Mouse (Mus musculus) induced T-regulatory cell, adult 2 months (primary cell): ENCODE results near the gene Fam227b.
A peak's percentile ranks its signal among the peaks of the same experiment; 100 is the strongest.

Experiments used
- DNase-seq: peaks from one replicate; pipeline ENCODE4 v3.0.0-alpha.2; 2012; ENCODE audit warnings: low read depth

Gene Fam227b

DNA sequence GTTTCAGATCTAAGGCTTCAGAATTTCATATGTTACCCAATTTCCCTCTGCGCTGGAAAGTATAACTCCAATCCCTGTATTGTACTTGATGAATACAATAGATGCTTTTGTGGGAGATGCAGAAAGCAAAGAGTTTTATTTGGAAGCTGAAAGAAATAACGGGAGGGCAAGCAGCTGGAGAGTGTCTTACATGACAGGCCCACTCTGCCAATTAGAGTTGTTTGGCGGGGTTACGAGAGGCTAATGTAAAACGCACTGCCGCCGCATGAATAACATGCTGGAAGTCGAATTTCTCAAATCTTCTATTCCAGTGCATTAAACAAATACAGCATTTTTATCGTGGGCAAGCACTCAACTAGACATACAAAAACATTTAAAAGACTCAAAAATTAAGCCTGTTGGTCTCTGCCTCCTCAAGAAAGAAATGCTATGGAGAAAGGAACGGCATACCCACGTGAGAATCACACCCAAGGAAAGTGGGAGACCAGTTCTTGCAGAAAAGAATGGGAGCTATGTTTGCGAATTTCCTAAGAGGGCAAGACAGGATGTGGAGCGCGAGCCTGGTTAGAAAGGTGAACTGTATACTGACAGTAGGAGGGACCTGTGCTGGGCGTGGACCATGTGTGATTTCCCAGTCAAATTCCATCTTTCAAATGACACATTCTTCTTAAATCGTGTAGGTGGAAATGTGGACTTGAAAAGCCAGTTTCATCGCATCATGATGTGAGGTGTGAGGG lies 90.6 kb downstream of the Fam227b start:
- no peak for DNase-seq

DNA sequence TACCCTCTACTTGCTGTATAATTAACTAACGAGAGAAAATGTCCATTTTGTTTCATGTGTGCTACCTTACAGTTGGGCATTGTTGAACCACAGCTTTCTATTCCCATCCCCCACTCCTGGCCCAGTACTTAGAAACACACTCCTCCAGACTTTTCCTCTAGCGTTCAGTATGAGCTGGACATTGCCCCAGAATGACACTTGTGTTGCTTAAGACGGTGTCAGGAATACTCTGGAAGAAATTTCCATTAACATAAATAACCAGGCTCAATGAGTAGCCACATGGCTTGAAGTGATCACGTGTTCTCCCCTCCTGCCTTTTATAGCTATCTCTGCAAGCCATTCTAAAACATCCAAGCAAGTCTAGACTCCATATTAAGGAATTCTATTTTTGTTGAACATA lies 91.2 kb downstream of the Fam227b start:
- no peak for DNase-seq

DNA sequence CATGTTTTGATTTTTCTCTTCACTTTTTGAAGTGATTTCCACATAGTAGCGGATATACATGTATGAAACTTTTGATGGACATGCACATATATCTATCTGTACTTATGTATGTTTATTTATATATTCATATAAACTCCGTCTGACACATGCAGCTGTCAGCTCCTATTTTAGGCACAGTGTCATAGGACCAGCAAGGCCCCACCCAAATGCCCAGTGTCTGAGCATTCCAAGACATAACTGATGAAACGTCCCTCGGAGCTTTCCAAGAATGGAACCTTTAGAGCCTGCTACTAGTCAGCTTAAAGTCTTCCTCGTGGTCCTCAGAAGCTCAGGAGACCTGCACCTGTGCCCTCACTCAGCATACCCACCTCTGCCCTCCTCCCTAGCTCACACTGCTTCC lies 98.1 kb downstream of the Fam227b start:
- DNase-seq, result no peak

DNA sequence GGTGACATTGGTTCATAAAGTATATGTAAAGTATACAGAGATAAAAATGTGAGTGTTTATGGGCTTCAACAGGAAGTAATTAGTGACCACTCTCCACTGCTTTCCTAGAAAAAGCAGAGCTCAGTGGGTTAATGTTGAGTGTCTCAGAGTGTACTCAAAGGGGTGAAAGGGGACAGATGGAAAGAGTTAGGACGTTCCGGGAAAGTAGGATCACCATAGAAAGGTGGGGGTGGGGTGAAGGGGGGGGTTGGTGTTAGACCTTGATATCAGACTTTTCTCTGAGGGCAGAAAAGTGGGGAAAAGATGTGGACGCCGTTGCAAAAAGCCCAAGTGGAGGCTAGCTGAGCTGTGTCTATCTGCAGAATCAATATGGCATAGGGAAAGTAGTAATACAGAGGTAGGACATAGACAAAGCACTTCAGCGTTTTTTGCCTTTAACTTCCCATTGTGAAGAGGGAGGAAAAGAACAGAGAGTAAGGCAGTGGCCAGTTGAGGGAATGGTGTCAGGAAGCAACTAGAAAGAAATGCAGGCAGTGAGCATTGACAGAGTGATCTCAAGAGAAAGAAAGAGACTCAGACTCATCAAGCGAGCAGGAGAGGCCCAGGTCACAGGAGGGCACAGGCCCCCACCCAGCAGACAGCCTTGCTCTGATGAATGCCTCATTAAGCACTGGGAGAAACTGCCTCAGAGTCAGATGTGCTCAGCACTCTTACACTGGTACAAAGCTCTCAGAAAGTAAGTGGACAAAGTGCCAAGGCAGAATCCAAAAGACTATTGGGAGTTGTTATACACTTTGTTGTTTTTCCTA lies 98.9 kb downstream of the Fam227b start:
- DNase-seq, result no peak

DNA sequence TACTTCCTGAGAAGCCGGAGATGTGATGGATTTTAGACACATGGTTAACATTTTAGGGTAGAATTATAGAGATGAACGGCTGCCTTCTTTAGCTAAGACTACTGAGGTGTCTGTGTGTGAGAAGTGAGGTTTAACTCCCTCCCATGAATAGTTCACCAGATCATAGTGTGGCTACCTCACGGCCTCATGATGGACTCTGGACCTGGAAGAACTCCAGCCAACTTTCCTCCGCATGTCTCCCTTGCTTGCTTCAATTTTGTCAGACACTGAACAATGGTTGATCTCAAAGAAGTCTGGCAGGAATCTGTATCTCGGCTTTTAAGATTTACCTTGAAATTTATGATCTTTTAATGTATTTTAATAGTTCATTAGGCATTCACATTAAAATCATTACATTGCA lies 106.2 kb downstream of the Fam227b start:
- no peak for DNase-seq

DNA sequence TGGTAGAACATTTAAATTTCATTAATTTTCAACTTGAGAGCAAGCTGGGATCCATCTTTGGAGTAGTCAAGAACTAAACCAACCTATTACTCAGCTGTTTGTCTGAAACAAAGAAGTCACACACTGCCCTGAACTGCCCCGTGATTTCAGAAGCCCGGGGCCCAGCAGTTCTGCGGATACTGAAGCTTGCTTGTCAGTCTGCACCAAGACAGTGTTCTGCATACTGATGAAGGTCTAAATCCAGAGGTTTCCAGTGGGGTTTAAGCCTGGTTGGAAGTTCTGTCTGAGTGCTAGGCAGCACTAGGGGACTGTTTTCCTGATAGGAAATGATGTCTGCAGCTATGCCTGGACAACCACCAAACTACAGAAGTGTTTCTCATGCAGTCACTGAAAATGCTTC lies 109.1 kb downstream of the Fam227b start:
- no peak for DNase-seq

DNA sequence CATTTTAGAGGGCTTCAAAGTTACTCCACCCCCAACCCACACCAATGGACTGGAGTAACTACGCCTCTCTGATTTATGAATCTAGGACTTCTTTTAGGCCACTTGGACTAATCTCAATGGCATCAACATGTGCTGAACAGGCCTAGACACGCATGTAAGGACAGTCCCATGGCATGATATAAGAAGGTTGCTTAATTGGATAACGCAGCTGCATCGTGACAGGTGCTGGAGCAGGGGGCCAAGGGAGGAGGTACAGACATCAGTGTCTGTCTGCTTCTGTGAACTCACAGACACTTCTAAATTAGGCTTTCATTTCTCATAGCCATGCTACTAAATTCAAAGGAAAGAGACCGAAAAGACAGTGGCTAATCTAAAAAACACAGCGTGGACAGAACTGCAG lies 110.6 kb downstream of the Fam227b start:
- DNase-seq, result no peak

DNA sequence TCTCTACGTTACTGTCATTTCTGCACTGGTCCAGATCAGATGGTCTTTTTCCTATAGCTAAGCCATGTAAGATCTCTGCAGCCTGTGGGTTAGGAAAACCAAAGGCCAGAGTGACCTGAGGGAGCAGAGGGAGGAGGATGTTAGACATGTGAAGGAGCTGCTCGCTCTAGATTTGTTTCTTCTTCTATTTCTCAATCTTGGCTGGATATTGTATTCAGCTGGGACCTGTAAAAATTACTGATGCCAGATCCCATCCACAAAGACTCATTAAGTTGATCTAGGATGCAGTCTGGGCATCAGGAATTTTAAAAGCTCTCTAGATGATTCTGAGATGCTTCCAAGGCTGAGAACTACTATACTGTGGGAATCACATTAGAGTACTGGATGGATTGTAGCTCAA lies 111.2 kb downstream of the Fam227b start:
- DNase-seq, result no peak

DNA sequence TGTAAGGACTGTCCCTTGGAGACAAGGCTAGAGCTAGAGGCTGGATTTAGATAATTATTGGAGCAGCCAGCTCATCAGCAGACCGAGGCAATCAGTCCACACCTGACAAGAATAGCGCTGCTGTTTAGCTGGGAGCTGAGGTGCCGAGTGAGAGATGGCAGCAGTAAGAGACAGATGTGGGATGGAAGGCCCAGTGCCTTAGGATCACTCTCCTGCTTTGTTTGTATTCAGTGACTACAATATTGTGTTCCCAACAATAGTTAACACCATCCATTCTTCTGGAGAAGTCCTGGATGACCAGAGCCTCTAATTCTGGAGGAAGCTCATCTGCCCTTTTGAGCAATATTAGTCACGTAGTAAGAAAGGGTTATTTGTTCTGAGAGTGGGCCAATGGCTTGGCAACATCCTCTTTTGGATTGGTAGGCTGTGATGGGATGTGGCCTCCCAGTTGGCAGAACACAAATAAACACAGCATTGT lies 112.4 kb downstream of the Fam227b start:
- DNase-seq, result no peak

DNA sequence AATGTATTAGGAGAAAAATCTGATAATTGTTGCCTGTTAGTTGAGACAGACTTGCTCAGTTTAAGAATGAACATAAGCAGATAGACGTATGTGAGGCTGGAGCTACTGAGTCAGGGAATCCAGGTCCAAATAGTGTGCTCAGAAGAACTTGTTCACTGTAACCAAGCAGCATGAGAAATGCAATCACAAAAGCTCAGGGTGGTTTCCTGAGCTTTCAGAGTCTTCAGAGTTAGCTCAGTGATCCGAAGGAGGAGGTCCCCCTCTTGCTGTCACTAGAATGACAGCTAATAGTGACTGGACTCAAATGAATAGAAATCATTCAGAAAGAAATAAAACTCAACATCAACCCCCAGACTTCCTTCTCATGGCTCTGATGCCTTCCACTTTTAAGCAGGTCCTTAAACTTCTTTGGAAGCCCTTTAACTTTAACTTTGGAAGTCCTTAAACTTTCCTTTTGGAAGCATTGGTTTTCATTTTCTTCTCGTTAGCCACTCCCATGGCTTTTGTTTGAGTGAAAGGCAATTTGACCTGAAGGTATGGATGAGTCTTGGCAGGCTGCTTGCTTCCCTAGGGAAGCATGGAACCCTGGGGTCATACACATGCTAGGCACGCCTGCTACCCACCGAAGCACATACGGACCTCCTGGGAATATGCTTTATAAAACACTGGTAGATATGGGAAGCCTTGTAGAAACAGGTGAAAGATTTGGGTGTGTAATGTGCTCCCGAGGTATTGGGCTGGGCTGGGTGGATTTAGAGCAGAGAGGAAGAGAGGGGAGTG lies 113.4 kb downstream of the Fam227b start:
- DNase-seq, result no peak

DNA sequence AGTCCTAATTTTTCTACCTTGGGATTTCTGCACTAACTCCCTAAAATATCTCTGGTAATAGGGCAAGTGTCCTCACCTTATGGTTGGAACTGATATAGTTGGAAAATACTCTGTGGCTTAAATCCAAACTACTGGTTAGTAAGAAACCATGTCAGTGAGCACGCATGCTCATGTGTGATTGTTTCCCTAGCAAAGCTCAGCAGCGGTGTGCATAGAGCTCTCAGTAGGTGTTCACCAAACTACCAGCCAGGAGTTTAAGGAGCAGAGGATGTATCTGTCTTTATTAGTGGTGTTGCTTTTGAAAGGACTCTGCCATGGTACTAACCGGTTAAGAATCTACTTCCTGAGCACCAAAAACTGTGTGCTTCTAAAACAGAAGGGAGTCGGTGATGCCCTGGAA lies 115.7 kb downstream of the Fam227b start:
- no peak for DNase-seq

DNA sequence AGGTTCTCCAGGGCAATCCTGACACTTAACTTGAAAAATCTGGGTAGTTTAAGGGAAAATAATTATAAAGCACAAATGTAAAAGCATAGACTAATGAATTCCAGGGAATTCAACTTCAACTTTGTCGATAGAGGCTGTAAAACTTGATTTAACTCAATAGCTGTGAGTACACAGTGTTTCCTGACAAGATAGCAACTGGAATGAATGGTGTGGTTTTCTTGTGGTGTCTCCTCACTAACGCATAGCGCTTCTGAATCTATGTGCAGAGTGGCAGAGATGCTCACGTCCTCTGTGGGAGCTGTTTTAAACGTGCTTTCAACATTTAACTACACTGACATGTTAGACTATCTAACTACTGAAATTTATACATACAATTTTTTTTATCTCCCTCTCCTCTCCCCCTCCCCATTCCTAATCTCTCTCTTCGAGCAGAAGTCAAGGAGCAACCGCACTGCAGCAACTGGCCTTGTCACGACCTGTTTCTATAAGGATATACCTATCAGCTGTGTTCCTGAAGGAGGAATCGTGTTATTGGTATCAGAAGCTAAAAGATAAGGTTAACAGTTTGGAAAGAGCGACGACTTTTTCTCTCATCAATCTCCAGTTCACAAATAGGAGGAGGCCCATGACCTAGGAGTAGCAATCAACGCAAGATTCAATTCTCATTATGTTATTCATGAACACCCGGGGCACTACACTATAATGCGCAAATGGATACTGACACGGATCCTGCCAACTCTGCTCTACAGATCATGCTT lies 116.6 kb downstream of the Fam227b start:
- no peak for DNase-seq

DNA sequence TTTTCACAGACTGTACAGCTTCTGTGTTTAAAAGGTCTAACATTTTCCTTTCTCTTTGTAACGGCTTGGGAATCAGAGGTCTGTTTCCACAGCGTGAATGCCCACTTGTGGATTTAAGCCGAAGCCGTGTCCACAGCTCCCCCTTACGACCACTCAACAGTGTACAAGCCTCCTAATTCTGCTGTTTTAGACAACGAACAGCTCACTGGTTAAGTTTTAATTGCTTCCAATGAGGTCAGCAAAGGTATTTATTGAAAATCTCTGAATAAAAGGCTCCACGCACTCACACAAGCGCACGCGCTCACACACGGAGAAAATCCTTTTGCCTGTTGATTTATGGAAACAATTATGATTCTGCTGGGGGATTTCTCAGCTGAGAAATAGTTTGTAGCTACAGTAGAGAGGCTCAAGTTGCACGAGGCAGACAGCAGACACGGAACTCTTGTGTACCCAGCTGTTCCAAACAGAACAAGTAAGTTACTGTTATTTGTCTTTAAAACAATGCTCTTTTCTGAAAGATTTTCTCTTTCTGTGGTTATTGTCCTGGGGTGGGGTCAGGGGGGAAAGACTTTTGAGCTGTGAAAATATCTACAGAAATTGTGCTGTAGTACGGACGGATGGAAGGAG lies 117.3 kb downstream of the Fam227b start, which contains the start of gene Fgf7:
Gene Fgf7, plus strand, starts transcription at position 280 of the 627 bp plus-strand sequence.
- no peak for DNase-seq

DNA sequence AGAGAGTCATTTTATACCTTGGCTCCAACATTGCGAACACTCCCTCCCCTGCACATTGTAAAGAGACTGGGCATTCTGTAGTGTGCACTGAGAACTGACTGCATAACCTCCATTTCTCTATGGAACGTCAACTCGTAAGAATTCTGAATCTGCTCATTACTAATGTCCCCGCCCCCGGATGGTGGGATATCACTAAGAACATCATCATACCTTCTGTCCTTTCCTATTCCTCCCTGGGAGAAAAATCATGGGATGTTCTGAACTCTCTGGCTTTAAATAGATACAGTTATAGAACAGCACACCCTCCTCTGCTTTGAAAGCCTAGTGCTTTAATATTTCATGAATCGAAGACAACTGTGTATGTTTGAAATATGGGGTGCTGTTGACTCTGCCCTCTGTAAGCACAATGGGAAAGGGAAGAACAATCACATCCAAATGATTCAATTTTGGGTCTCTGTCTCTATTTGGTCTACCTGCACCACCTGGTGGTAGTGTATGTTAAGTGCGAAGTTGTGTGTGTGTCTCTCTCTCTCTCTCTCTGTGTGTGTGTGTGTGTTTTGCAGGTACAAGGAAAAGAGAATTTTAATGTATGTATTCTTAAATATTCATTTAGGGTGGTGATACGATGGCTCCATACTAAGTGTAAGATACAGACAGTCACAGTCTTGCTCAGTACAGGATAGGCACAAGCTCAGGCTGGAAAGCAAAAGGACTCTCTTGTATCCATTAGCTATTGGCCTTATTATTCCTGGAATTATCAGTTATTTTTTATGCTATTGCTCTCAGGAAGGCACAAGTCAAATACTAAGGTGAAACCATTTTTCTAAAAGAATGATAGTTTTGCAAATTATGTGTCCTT lies 118.5 kb downstream of the Fam227b start:
- peak; percentile 14 for DNase-seq

DNA sequence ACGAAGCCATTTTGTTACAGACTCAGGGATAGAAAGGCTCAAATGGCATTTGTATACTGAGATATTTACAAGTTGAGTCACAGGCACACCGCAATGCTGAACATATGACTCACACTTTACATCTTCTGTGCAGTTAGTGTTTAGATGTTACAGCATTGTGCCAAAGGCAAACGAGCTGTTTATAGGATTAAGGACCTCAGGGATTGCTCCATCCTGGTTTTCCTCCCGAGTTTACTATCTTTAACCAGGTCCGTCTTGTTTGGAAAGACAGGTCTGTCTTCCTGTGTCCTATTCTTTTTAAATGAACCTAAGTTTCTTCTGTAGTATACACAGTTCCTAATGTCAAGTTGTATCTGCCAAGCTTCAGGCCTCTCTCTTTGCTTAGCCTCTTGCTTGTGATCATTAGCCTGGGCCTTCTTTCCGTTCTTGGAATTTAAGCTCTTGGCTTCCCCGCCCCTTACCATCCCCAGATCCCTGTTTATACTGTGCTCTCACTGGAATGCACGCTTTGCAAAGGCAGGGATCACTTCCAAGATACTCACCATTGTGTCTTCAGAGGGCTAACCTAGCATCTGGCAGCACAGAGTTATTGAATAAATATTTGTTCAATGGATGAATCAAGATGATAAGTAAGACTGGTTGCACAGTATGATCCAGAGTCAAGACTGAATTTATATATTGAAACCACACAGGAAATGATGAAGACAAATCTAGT lies 120.5 kb downstream of the Fam227b start:
- DNase-seq, result no peak

DNA sequence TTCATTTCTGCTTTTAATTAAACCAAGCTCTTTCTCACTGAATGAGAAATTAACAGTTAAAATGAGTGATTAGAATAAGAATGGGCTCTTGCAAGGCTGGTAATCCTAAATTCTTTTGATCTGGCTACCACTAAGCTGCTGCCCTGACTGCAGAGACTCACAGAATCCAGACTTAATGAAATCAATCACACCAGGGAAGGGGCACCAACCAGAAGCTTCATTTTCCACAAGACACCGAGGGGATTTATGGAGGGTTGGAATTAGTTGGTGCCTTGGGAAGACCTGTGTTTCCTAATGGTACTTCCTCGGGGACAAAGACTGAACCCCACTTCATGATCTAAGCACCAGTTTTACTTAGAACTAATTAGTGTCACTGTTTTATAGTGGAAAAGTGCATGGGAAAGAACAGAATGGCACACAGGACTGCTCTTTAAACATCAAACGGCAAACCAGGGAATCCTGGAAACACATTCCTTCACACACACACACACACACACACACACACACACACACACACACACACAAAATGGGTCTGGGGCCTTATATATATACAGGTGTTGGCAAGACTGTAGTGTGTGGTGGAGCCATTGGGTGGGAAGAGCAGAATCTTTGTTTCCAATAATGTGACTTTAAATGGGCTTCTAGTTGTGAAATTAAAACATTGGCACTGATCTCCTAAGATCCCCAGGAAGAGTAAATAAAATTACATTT lies 135.9 kb downstream of the Fam227b start:
- DNase-seq, result no peak

DNA sequence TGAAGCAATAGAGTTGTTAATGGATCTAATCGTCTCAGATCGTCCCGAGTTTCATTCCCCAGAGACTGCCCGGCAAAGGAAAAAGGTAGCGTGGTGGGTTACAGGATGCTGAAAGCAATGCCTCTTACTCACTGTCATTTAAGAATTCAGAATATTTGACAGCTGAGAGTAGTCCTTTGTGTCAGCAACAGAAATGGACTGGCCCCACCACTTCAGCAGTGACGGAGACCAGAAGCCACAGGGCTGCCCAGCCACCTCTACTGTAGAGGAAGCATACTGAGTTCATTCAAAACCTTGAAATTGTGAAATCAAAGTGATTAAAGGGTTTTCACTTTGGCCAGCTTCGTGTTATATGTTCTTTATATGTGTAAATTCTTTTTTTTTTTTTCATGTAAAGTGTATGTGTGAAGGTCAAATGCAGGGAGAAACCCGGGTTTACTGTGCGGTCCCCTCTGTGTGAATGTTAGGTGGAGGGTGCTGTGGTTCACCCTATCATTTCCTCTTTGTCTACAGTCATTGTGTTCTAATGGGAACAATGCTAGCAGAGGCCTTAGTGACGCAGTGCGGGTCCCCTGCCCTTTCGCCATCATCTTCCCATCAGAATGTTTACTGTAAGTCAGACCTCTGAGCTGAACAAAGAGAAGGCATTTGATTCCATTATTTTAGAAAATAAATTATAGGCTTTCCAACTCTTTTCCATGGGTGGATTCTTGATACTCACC lies 136.7 kb downstream of the Fam227b start:
- no peak for DNase-seq

DNA sequence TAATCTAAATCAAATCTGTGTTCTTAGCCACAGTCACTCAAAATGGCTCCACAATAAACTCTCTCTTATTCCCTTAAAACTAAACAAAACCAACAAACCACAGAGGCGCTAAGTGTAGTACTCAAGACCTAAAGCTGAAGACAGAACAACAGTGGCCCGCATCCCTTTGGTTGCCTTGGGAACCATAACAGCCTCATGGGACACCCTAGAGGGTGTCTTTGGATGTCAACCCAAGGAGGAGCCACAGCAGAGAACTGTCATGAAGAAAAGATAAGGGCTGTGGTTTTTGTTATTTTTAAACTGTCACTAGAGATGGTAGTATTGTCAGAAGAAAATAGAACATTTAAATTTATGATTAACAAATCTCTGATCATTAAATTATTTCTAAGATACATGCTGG lies 145.1 kb downstream of the Fam227b start:
- no peak for DNase-seq
